Mouse (Mus musculus) frontal cortex, postnatal 14 days (tissue): ENCODE measurements around the gene Zfp831.

Experiments
- DNase-seq, 2 experiments: peaks; one replicate each; pipeline ENCODE4 v3.0.0; 2022; ENCODE audit warnings: low spot score in 2 of 2

The Zfp831 gene

DNA sequence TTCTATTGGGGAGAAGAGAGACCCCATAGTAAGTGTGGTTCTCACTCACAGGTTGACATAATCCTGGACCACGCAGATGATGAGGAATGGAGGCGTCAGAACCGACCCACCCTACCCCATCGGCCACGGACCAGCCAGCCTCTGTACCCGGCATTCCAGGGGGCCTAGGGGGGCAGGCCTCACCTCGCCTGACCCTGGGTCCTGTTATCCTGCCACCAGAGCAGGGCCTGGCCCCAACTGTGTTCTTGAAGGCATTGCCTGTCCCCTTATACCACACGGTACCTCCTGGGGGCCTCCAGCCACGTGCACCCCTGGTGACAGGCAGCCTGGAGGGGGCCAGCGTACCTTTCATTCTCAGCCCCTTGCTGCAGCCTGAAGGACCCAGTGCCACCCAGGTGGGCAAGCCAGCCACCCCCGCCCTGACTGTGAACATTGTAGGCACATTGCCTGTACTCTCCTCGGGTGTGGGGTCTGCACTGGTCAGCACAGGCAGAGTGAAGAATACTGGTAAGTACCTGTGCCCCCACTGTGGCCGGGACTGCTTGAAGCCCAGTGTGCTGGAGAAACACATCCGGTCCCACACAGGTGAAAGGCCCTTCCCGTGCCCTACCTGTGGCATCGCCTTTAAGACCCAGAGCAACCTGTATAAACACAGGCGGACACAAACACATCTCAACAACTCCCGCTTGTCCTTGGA, at the start of gene Zfp831:
Gene Zfp831 (plus strand): TSS at position 87 of the 697 bp plus-strand sequence.
- no peak for DNase-seq

DNA sequence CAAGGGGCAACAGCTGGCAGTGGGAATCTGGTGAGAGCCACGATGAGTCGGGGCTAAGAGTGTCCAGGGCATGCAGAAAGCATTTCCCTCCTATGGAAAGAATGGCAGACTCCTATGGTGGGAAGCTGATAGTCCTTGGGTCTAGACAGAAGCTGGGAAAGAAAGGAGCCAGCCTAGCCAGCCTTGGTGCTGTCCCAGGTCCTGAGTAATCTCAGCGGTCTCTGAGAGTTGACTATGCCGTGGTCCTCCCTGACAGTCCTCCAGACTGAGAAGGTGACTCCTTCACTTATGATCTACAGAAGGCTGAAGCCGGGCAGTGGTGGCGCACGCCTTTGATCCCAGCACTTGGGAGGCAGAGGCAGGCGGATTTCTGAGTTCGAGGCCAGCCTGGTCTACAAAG, 48.4 kb upstream of the Zfp831 start:
- DNase-seq, result no peak

DNA sequence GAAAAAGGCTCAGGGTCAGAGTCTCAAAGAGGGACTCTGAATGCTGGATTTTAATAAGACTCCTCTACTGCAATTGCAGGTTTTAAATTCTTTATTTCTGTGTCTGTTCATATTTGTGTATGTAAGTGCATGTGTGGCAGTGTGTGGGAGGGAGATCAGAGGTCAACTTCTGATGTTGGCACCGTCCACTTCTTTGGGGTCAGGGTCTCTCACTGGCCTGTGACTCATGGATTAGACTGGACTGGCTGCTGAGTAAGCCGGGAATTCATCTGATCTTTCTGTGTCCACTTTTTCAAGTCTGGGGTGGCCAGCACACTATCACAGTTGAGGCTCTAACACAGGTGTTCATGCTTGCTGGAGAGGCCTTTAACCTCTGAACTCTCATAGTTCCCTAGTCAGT, 47.7 kb upstream of the Zfp831 start:
- DNase-seq, result no peak

DNA sequence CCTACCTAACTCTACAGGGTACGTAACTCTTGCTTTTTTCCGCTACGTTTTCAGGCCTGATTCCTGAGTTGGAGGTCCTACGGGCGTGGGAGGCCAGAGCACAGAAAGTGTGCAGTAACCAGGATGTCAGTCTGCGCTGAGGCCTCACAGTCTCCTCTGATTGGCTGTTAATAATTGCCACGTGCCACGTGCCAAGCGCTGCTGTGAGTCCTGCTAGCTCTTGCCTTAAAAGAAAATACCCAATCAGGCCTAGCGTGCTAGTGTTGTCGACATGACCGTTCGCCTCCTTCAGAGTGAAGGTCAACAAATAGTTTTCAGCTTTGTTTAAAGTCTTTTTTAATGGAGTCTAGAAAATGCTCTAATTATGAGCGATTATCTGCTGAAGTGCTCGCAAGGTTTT, 46.9 kb upstream of the Zfp831 start:
- DNase-seq, result no peak

DNA sequence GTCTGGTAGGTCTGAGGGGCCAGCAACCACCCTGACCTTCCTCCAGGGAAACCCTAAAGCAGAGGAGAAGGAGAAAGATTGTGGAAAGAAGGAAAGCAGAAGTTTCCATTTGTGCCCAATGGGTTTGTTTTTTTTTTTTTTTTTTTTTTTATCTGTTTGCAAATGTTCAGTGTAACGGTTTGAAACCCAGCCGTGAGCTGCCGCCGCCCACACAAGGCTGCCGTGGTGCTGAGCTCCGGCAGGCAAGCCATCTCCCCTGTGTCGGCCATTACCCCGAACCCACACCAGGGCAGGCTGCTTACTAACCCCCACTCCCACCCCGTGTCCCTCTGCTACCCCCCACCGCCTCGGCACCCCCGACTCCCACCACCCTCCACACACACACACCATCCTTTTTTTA, 44.9 kb upstream of the Zfp831 start:
- peak in 1 of 2 experiments; percentile 37 for DNase-seq

DNA sequence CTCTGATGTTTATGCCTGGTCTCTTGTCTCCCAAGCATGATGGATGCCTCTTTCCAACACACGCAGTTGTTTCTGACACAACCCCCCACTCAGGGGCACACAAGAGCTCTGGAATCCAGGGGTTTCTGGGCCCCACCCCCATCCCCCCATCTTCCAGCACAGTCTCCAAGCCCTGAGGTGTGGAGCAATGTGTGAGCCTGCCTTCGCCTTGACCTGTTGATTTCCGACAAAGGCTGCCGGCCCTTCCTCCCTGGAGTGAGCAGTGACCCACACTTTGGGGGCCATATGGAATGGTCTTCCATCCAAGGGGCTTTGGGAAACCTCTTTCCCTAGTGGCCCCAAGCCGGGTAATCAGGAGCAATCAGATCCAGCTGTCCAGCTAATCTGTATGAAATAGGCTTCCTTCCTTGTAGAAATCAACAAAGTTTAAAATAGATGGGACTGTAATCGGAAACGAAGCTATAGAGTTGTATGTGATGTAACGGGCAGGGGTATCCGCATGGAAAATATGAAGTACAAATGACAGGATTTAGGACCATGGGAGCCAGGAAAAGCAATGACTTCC, 44.2 kb upstream of the Zfp831 start:
- no peak for DNase-seq

DNA sequence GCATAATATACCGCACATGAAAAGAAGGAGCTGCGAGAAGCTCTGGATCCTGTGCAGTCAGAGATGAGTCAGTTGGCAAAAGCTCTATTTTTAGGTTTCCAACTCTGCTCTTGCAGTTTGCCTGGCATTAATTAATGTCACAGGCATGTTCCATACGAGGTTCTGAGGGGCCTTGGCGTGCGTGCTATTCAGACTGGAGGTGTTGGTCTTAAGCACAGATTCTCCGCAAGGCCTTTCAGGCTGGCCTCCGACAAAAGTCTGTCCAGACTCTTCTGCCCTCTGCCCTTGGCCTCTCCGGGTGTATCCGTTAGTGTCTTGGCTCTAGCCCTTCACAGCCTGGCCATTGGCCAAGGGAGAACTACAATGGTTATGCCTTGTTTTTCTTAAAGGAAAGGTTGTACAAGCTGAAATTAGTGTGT, 43.5 kb upstream of the Zfp831 start:
- DNase-seq, result peak; percentile 16 to 21

DNA sequence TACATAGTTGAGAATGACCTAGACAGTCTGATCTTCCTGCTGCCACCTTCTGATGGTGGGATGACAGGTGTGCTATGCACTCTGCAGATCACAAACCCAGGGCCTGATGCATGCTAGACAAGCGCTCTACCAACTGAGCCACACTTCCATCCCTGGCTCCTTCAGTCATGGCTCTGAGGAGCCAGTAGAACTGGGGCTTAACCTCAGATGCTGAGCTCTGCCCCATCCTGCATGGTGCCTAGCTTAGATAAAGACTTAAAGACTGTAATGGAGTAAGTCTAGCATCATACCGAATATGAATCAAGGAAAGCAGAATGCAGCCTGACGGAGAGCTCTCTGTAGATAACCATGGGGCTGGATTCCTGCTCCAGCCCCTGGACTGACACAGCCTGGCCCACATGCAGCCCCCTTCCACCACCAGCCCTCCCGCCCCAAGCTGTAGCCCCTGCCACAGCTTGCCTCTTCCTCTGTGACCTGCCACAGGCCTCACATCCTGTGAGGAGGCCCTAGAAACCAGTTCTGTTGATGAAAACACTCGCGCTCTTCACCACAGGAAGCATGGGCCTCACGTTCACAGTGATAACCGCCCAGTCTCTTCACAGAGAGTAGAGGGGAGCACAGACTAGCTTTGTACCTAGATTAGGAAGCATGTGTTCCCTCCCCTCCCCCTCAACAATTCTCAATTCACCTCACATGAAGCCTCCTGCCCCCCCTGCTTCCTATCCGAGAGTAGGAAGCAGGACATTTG, 41.2 kb upstream of the Zfp831 start:
- DNase-seq, result no peak

DNA sequence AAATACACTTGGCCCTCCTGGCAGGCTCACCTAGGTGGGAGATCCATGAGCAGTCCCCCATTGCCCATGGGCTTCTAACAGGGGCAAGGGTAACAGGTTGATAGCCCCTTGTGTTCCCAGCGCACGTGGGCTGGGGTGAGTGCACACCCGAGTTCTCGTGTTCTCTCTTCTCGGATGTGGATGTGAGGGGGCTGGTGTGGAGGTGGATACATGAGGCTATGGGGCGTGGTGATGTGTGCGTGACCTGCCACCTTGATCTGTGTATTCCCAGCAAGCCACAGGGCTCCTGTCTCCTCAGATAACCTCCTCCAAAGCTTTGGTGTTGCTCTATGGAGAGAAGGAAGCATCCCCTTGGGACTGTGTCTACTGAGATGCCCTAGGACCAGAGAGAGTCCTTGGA, 40.0 kb upstream of the Zfp831 start:
- DNase-seq, result no peak

DNA sequence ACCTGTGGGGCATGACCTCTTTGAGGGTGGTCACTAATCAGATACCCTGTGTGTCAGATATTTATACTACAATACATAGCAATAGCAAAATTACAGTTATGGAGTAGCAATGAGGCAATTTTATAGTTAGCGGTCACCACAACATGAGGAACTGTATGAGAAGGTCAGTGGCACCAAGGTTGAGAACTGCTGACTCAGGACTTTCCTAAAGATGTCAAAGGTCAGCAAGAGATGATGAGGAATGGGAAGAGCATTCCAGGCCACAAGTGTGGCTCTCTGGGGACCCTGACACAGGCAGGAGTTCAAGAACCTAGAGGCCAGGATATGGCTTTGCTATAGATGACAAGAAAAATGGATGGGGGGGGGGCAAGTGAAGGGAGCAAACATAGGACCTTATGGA, 38.3 kb upstream of the Zfp831 start:
- DNase-seq, result no peak

DNA sequence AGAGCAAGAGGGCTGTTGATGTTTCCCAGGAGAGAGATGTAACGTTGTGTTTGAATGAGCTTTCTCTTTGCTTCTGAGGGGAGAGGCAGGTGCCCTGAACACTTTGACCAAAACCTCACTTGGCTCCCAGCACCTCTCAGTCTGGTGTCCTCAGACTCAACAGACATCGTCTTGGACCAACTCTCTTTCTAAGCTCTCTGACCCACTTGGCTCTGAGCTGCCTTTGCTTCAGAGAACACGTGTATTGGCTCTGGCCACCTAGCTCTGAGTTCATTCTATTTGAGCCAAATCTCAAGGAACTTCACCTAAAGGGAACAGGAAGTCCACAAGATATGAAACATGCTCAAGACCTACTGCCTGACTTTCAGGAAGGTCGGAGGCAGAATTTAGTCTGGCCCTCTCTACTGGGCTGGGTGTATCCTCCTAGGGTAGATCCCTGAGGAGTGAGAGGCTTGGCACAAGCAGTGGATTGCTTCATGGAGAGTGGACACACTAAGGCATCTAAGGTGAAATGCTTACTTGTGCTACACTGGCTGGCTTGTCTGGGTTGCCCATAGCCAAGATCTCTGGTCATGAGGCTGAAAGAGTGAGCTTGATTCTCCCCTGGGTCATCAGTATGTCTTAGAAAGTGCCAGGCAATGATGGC, 37.8 kb upstream of the Zfp831 start:
- DNase-seq, result no peak

DNA sequence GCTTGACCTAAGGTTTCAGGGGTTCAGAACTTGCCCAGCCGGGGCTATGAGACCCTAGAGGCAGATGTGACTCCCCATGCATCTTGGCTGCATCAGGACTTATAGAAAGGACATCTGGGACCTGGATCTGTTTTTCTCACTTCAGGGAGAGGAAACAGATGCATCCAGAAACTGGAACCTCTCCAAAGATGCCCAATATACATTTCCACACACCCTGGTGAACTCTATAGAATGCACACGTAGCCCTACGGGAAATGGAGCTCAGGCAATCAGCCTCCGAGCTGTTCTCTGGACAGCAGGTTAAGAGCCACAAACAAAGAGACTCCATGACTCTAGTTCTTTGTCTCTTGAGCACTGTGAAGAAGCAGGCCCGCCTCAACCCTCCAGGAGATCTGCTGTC, 37.0 kb upstream of the Zfp831 start:
- no peak for DNase-seq

DNA sequence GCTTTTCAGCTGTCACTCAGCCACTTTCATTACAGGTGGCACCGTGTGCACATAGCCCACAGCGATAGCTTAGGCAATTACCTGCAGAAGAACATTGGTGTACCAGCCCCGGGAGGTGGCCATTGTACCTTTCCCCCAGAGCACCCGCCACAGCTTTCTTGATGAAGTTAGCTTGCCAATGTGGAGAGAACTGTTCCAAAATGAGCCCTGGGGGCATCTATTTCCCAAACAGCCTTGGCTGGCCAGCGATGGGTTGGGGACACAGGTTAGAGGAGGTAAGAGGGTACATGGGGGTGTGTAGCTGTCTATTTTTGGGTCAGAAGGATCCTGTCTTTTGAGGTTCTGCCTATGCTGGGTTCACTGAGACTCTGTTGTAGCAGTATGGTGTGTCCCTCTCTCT, 33.4 kb upstream of the Zfp831 start:
- no peak for DNase-seq

DNA sequence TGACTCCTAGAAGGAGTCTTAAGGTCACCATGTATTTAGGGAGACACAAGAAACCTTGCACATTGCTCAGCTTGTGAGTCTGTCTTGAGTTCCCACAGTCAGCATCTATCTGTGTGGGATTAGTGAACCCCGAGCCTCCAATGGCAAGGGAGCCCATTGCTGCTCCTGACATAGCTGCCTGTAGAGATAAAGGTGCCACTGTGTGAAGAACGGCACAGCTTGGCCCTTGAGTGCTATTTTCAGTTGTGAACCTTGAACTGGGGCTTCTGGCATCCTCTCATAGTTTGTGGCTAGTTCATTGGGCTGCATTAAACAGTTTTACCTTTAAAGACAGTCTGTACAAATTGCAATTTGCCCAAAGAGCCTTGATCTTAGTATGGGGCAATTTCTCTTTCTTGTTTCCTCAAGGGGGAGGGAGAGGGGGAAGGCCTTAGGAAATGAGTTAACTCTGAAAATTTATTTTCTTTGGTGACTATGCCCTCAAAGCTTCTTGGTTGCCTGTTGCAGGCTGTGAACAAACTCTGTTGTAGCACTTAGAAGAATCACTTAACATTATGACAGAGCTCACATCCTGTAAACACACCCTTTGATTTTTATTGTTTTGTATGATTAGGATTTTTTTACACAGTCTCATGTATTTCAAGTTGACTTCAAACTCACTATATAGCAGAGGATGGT, 30.8 kb upstream of the Zfp831 start:
- no peak for DNase-seq

DNA sequence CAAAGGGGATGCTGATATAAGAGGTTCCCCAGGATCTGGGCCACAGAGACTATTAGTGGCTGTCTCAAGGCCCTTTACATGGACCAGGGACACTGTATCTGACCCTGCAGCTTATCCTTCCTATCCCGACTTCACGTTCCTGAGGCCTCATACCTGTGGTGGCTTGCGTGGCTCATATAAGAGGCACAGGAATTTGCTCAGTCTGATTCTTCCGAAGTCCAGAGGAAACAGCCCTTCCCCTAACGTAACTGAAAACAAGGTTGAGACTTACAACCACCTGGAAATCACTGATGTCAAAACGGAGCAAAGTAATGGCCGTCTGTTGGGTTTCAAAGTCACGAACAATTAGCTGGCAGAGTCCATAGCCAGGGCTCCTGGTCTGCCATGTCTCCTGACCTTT, 30.1 kb upstream of the Zfp831 start:
- DNase-seq, result no peak

DNA sequence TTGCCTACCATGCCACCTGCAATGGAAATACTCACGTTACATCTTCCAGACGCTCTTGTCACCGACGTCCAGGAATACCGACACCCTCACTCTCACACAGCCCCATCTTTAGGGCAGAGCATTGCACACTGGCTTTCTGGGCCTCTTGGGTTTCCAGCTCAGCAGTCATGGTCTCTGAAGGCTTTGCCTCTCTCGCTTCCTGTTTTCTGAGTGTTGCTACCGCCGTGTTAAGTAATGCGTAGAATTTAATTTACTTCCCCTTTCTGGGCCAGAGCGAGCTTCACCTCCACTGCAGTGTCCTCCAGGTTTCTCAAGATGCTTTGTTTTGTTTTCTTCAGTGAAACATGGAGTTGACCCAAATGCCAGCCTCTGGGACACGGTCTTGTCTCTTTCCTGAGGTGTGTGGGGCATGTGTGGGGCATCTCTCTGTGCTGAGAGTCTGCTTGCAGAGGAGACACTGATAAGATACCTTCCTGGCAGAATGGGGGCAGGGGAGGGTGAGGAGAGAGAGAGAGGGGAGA, 29.4 kb upstream of the Zfp831 start:
- no peak for DNase-seq

DNA sequence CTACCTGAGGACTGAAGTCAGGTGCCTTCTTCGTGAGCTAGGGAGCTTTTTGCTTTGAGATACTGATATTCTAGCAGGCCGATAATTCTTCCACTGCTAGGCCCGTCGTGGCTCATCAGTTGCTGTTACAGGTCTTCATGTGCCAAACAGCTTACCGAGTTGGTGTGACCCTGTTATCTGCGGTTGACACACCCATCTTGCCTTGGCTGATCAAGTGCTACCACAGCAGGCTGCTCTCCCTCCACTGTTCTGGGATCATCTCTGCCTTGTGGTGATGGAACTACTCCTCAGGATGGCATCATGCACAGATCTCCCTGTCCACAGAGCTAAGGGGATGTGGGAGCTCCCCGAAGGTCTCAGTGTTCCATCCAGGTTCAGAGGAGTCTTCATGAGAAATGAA, 21.5 kb upstream of the Zfp831 start:
- no peak for DNase-seq

DNA sequence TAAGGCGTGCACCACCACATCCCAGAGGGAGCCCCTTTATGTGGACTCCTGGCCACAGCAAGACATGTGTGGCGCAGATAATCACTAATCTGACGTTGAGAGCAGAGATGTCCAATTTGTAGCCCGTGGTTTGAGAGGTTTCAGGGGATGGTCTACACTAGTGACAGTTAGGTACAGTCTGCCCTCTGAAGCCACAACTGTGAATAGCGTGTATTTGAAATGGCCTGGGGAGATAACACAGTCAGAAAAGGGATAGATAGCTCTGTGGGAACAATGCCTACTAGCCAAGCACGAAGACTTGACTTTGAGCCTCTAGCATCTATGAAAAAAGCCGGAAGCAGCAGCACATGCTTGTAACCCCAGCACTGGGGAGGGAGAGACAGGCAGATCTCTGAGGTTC, 18.9 kb upstream of the Zfp831 start:
- DNase-seq, result no peak

DNA sequence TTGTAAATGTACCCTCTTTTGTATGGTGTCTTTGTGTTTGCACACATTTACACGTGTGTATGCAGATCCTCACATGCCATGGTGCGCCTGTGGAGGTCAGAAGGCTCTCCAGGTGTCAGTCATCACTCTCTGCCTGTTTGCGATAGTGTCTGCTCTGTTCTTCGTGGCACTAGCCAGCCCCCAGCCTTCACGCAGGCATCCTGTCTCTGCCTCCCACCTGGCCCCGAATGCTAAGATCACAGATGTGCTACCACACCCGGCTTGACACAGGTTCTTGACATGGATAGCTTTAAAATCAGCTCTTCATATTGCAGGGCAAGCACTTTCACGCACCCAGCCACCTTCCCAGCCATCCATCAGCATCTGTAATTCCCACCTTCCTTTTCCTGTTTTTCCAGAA, 16.3 kb upstream of the Zfp831 start:
- DNase-seq, result no peak

DNA sequence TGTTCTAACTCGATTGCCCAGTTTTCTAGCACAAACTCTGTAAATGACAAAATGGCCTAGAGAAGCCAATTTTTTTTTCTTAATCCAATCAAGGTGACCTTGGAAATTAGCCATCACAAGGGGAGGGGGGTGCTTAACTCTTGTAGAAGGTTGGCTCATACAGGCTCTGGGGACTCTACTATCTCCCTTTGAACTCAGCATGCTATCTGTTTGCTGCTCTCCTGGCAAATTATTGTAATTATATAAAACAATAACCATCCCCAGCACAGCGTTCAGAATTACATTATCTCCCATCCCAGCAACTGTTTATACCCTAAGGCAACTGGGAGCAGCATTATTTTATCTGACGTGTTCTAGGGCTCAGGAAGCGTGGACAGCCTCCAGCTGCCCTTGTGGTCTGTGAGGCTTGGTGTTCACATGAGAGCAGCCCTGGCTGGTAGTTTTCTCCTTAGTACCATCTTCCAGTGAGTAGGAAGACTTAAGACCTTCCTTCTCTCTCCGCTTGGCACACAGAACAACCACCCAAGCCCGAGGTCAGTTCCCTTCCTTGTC, 14.0 kb upstream of the Zfp831 start:
- DNase-seq, result no peak

DNA sequence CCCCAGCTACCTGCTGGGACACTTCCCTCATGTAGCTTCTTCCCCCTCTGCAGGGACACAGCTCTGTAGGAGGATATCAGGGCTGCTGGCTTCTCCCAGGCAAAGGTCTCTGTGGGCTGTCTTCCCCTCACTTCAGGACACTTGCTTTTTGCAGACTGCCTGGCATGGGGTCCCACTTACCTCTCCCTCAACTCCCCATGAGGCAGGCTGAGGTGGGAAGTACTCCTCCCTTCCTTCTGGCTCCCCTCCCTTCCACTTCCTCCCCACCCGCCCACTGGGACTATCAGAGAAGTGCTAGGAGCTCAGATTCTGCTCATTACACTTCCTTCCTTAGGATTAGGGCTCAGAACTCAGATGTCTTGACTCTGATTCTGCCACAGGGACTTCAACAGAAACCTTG, 6.6 kb upstream of the Zfp831 start:
- no peak for DNase-seq

DNA sequence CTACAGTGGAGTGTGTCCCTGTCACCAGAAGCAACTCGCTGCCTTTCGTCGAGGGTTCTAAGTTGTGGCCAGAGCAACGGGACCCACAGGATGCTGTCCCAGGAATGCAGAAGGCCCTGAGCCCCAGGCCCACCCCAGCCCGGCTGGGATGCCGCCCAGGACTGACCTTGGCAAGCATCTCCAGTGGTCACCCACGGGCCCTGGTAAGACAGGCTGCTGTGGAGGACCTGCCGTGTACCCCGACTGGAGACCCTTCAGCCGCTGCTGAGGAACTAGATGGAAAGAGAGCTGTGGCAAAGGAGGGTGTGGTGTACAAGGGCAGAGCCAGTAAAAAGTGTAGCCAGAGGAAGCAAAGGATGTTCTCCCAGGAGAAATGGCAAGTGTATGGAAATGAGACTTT, 1.6 kb downstream of the Zfp831 start:
- DNase-seq, result no peak
